Mouse (Mus musculus): ENCODE results near the gene Ugt1a2. TPM values are rescaled to one million over a fixed set of nuclear protein-coding genes. Genes with fewer than 3 reads are reported as not detected.

The Ugt1a2 gene
- polyA plus RNA-seq, 1 experiment = not detected

GRCm38 (mm10) chr1:88229566-88229965 is 29.2 kb downstream of the Ugt1a2 start:
- no peak for TF ChIP-seq GATA1 (IDR thresholded peaks at IDR 0.05; ENCODE audit: low read length)

- TF ChIP-seq GATA1 (IDR thresholded peaks at IDR 0.05; ENCODE audit: low read length) = no peak
Measured at GRCm38 (mm10) chr1:88229986-88230385, 29.6 kb downstream of the Ugt1a2 start.

GRCm38 (mm10) chr1:88230421-88230820 is 30.0 kb downstream of the Ugt1a2 start:
- TF ChIP-seq GATA1 (IDR thresholded peaks at IDR 0.05; ENCODE audit: low read length) = no peak

- no peak for TF ChIP-seq GATA1 (IDR thresholded peaks at IDR 0.05; ENCODE audit: low read length)
Measured at GRCm38 (mm10) chr1:88230981-88231802, 30.8 kb downstream of the Ugt1a2 start.

GRCm38 (mm10) chr1:88231803-88232499 is 31.6 kb downstream of the Ugt1a2 start:
- TF ChIP-seq GATA1 (IDR thresholded peaks at IDR 0.05; ENCODE audit: low read length) = no peak

- TF ChIP-seq GATA1 (IDR thresholded peaks at IDR 0.05; ENCODE audit: low read length) = no peak
Measured at GRCm38 (mm10) chr1:88232664-88233380, 32.4 kb downstream of the Ugt1a2 start.

GRCm38 (mm10) chr1:88233421-88234247 is 33.2 kb downstream of the Ugt1a2 start:
- no peak for TF ChIP-seq GATA1 (IDR thresholded peaks at IDR 0.05; ENCODE audit: low read length)

- no peak for TF ChIP-seq GATA1 (IDR thresholded peaks at IDR 0.05; ENCODE audit: low read length)
Measured at GRCm38 (mm10) chr1:88234248-88234610, 33.8 kb downstream of the Ugt1a2 start.

- TF ChIP-seq GATA1 (IDR thresholded peaks at IDR 0.05; ENCODE audit: low read length) = no peak
Measured at GRCm38 (mm10) chr1:88234646-88235045, 34.2 kb downstream of the Ugt1a2 start.

GRCm38 (mm10) chr1:88235046-88235893 is 34.9 kb downstream of the Ugt1a2 start:
- TF ChIP-seq GATA1 (IDR thresholded peaks at IDR 0.05; ENCODE audit: low read length) = no peak

GRCm38 (mm10) chr1:88235894-88236415 is 35.6 kb downstream of the Ugt1a2 start:
- TF ChIP-seq GATA1 (IDR thresholded peaks at IDR 0.05; ENCODE audit: low read length) = no peak

GRCm38 (mm10) chr1:88237311-88237710 is 36.9 kb downstream of the Ugt1a2 start:
- no peak for TF ChIP-seq GATA1 (IDR thresholded peaks at IDR 0.05; ENCODE audit: low read length)

- TF ChIP-seq GATA1 (IDR thresholded peaks at IDR 0.05; ENCODE audit: low read length) = no peak
Measured at GRCm38 (mm10) chr1:88238771-88239170, 38.4 kb downstream of the Ugt1a2 start.

- TF ChIP-seq GATA1 (IDR thresholded peaks at IDR 0.05; ENCODE audit: low read length) = no peak
Measured at GRCm38 (mm10) chr1:88240072-88240471, 39.7 kb downstream of the Ugt1a2 start.

All from G1E-ER4 (cell line).